Mouse (Mus musculus): ENCODE results near the gene Galr3. TPM values are rescaled to one million over a fixed set of nuclear protein-coding genes. Genes with fewer than 3 reads are reported as not detected.

Gene Galr3
- polyA plus RNA-seq, 1 experiment from 2014 or later = not detected

DNA sequence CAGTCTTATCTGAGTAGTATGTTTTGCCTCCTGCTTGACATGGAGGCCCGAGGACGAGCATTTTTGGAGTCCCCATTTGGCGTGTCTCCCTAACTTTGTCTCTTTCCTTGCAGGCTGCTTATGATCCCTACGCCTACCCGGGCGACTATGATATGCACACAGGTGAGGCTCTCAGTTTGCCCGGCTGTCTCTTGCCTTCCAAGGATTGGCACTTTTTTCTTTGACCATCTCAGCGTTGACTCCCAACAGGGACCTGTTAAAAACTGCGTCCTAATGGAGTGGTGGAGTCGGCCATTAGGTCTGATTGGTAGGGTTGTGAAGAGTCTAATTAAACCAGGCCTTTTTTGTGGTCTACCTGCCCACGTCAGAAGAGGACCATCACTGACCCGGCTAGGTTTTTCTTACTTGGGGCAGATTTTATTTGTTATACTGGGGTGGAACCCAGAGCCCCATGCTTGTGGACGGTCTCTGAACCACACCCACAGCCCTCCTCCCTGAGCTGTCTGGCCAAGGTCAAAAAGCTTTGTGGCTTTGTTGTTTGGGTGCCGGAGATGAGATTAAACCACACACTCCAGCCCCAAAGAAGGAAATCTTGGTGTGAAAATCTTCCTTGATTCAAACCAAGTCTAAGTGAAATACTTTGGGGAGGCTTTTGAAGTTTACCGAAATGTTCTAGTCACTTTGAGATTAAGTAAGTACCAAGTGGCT, 34.1 kb downstream of the Galr3 start:
- Histone ChIP-seq H3K27me3 (no peaks in the 10 kb centered on the region), H3K9me3 (no peaks in the 10 kb centered on the region), H3K4me3 (peak overlapping the region; percentile 87), H3K27ac (replicated peaks) (no peak overlapping the region), H3K4me1 (peaks cover 23% of the 10 kb centered on the region), H3K4me2 (replicated peaks) (peak overlapping the region; percentile 61), H3K36me3 (peaks cover 42% of the 10 kb centered on the region), H3K9ac (replicated peaks) (peak overlapping the region; percentile 86)
- WGBS = 40% methylated on average over 15 of the region's 15 CpGs
- 0 out of 2 replicates have a peak, but pooled peaks have one; percentile 9 for ATAC-seq (replicated peaks)

- 95% methylated on average over 7 of the region's 7 CpGs for WGBS
- Histone ChIP-seq H3K9me3 (no peaks in the 10 kb centered on the region), H3K4me2 (replicated peaks) (no peak overlapping the region), H3K27ac (replicated peaks) (no peak overlapping the region), H3K4me3 (no peak overlapping the region), H3K36me3 (peaks cover 80% of the 10 kb centered on the region), H3K4me1 (peaks cover 18% of the 10 kb centered on the region), H3K27me3 (no peaks in the 10 kb centered on the region), H3K9ac (replicated peaks) (no peak overlapping the region)
- no peak for ATAC-seq (replicated peaks)
Observed at GRCm38 (mm10) chr15:79079567-79079966, 37.9 kb downstream of the Galr3 start.

DNA sequence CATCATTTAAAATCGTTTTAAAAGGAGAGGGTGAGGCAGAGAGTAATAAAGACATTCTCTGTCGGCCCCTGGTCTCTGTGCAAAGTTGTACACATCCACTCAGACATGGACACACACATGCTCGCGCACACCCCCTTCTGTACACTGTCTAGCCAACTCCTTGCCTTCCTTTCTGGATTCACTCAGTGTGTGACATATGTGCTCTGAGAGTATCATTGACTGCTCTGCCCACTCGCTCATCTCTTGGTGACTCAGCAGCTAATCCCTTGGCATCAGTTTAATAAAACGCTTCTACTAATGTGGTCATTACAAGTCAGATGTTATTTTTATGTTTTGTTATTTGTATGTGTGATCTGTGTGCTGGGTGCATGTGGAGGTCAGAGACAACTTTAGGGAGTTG, 50.6 kb downstream of the Galr3 start:
- 95% methylated on average over 6 of the region's 6 CpGs for WGBS
- ATAC-seq (replicated peaks) = no peak
- peaks cover 72% of the 10 kb centered on the region for H3K36me3 ChIP-seq

More for the DNA sequence above, 50.6 kb downstream of the Galr3 start:
- Histone ChIP-seq H3K27ac (replicated peaks) (no peak overlapping the region), H3K9ac (replicated peaks) (no peak overlapping the region), H3K9me3 (no peaks in the 10 kb centered on the region), H3K4me3 (no peak overlapping the region), H3K4me1 (no peaks in the 10 kb centered on the region), H3K4me2 (replicated peaks) (no peak overlapping the region), H3K27me3 (no peaks in the 10 kb centered on the region)

Small RNA genes lying within 50 kb of the gene (microRNA-seq; reads per million reads assigned to microRNA genes)
- gene Mir6956 = 1.8 reads per million

Other genes with a start within 250 kb of the Galr3 start
- 1.3 and 1.7 TPM in 2 replicates for gene Card10, start 238.8 kb upstream of the Galr3 start, polyA plus RNA-seq (2015; fragmentation: Nextera tagmentation; extraction: Ambion mirVana)
- 7.6 and 9.0 TPM in 2 replicates for gene Cdc42ep1, start 199.3 kb upstream of the Galr3 start, polyA plus RNA-seq (2015; fragmentation: Nextera tagmentation; extraction: Ambion mirVana)
- not detected in 2 replicates for gene Lgals2, start 186.4 kb upstream of the Galr3 start, polyA plus RNA-seq (2015; fragmentation: Nextera tagmentation; extraction: Ambion mirVana)
- 60.3 and 62.0 TPM in 2 replicates for gene Gga1, start 164.7 kb upstream of the Galr3 start, polyA plus RNA-seq (2015; fragmentation: Nextera tagmentation; extraction: Ambion mirVana)
- not detected in 2 replicates for gene Gm49510, start 142.2 kb upstream of the Galr3 start, polyA plus RNA-seq (2015; fragmentation: Nextera tagmentation; extraction: Ambion mirVana)
- gene Sh3bp1, start 142.1 kb upstream of the Galr3 start, polyA plus RNA-seq (2015; fragmentation: Nextera tagmentation; extraction: Ambion mirVana) = 3.6 and 5.9 TPM in 2 replicates
- 99.5 and 101 TPM in 2 replicates for gene Pdxp, start 128.0 kb upstream of the Galr3 start, polyA plus RNA-seq (2015; fragmentation: Nextera tagmentation; extraction: Ambion mirVana)
- gene Lgals1, start 115.2 kb upstream of the Galr3 start, polyA plus RNA-seq (2015; fragmentation: Nextera tagmentation; extraction: Ambion mirVana) = 61.7 and 66.5 TPM in 2 replicates
- gene Nol12, start 107.0 kb upstream of the Galr3 start, polyA plus RNA-seq (2015; fragmentation: Nextera tagmentation; extraction: Ambion mirVana) = 57.4 and 59.3 TPM in 2 replicates
- gene Triobp, start 94.2 kb upstream of the Galr3 start, polyA plus RNA-seq (2015; fragmentation: Nextera tagmentation; extraction: Ambion mirVana) = 43.3 and 49.9 TPM in 2 replicates
- gene H1f0, start 13.4 kb upstream of the Galr3 start, polyA plus RNA-seq (2015; fragmentation: Nextera tagmentation; extraction: Ambion mirVana) = 470 and 489 TPM in 2 replicates
- 61.6 and 65.5 TPM in 2 replicates for gene Ankrd54, start 21.0 kb downstream of the Galr3 start, polyA plus RNA-seq (2015; fragmentation: Nextera tagmentation; extraction: Ambion mirVana)
- gene Eif3l, start 33.3 kb downstream of the Galr3 start, polyA plus RNA-seq (2015; fragmentation: Nextera tagmentation; extraction: Ambion mirVana) = 192 and 195 TPM in 2 replicates
- gene Micall1, start 67.0 kb downstream of the Galr3 start, polyA plus RNA-seq (2015; fragmentation: Nextera tagmentation; extraction: Ambion mirVana) = 8.0 and 9.7 TPM in 2 replicates
- 293 and 308 TPM in 2 replicates for gene Polr2f, start 99.1 kb downstream of the Galr3 start, polyA plus RNA-seq (2015; fragmentation: Nextera tagmentation; extraction: Ambion mirVana)
- 11.9 and 16.8 TPM in 2 replicates for gene 1700088E04Rik, start 99.4 kb downstream of the Galr3 start, polyA plus RNA-seq (2015; fragmentation: Nextera tagmentation; extraction: Ambion mirVana)
- gene Sox10, start 123.4 kb downstream of the Galr3 start, polyA plus RNA-seq (2015; fragmentation: Nextera tagmentation; extraction: Ambion mirVana) = 1.7 and 1.9 TPM in 2 replicates
- 78.5 and 85.1 TPM in 2 replicates for gene Pick1, start 187.3 kb downstream of the Galr3 start, polyA plus RNA-seq (2015; fragmentation: Nextera tagmentation; extraction: Ambion mirVana)
- 0.97 and 1.1 TPM in 2 replicates for gene Gm49486, start 187.5 kb downstream of the Galr3 start, polyA plus RNA-seq (2015; fragmentation: Nextera tagmentation; extraction: Ambion mirVana)
- gene Slc16a8, start 212.9 kb downstream of the Galr3 start, polyA plus RNA-seq (2015; fragmentation: Nextera tagmentation; extraction: Ambion mirVana) = 0.36 and 0.81 TPM in 2 replicates
- 1.9 and 3.6 TPM in 2 replicates for gene Baiap2l2, start 243.7 kb downstream of the Galr3 start, polyA plus RNA-seq (2015; fragmentation: Nextera tagmentation; extraction: Ambion mirVana)